Mouse (Mus musculus): ENCODE results near the gene Nptx1.

Gene Nptx1

DNA sequence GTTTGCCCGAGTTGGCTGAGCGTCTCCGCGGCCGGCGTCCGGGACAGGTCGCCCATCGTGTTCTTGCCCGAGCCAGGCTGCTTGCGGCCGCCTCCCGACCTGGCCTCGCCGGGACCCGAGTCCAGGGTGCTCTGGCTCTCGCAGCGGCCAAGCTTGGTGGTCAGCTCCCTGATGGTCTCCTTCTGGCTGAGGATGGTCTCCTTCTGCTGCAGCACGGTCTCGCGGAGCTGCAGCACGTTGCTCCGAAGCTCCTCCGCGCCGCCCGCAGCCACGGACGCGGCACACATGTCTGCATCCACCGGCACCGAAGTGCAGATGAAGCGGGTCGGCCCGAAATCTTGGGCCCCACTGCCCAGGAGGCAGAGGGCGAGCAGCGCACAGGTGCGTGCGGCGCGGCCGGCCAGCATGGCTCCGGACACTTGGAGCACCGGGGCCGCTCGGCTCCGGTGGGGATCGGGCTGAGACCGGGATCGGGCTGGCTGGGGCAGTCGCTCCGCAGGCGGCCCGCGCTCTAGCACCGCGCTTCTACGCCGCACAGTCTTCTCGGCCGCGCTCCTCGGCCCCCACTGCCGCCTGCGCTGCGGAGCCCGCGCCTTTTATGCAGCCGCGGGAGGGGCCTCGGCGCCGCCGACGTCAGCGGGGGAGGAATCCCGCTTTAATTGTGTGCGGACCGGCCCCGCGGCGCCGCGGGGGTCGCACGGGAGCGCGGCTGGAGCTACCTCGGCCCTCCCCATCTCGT, at the start of gene Nptx1:
Nptx1 (minus strand) TSS at position 571 of the 739 bp plus-strand sequence.
- in situ Hi-C loops (cut with MboI, MseI) = no loop called here

DNA sequence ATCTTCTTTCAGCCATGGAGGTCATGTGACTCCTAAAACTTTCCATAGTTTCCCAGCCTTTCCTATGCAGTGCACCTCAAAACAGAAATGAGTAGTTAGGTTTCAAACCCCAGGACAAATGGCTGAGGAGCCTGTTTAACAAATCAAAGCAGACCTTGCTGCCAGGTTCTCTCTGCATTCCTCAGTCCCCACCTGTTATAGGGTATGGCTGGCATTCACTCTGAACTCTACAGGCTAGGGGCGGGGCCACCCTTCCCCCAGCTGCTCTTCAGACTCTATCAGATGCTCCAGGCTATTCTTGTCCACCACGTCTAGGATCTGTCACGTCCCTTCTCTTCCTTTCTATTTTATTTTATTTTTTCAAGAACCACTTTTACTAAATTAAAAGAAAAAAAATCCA, 46.4 kb upstream of the Nptx1 start:
- in situ Hi-C loops (cut with MboI, MseI) = no loop called here

DNA sequence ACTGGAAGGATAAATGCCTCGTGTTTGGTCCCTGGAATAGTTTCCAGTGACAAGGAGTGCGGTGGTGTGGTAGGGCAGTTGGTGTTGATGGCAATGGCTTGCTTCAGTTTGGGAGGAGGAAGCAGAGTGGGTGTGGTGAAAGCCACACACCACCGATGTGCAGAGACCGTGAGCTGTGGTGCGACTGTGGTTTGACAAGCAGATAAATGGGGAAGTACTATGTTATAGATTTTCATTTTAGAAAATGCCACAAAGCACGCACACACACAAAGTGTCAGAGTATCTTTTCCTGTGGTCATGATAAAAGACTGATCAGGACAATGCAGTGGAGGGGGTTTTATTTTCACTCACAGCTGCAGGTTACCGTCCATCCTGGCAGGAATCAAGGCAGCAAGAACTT, 41.7 kb upstream of the Nptx1 start:
- in situ Hi-C loops (cut with MboI, MseI) = no loop called here

DNA sequence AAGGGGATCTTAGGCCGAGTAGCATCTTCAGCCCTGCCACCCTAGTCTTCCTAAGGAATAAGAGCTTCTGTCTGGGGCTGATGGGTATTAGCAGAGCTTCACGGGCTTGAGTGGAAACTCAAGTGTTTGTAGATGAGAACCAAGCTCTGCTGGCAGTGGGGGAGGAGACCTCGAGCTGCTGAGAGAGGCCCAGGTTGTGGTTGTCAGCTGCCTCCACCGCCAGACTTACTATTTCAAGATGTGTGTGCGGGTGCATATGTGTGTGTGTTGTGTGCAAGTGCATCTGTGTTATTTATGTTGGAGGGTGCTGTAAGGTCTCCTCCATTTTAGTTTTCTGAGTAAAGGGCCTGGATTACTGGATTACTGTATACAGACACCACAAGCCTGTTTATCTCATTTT, 39.6 kb upstream of the Nptx1 start:
- in situ Hi-C loops (cut with MboI, MseI) = no loop called here

DNA sequence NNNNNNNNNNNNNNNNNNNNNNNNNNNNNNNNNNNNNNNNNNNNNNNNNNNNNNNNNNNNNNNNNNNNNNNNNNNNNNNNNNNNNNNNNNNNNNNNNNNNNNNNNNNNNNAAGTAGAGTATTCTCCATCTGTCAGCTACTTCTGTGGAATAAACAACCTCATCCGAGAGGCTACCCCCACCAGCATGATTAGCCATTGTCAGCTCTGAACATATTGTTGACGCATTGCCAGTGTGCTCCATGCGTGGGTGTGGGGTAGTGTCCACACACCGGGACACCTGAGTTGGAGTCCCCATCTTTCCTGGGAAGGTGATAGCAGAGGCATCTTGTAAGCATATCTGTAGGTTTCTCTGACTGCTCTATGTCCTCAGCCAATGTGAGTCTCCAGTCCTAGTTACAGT, 39.0 kb upstream of the Nptx1 start:
- in situ Hi-C loops (cut with MboI, MseI) = no loop called here

DNA sequence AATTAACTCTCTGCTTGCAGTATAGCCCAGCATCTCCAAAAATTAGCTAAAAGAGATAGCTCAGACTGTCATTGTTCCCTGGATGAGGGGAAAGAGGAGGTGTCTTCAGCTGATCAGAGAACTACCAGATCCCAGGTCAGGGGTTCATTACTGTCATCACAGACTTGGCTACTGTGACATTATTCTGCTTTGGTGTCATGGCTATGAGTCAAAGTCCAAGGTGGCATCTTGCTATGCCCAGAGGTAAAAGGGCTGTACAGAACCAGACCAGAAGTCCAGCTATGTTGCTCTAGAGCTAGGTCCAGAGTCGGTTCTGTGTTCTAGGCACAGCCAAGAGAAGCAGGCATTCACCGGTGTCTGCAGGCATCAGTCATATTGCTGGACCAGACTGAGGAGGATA, 30.2 kb upstream of the Nptx1 start:
- in situ Hi-C loops (cut with MboI, MseI) = no loop called here

DNA sequence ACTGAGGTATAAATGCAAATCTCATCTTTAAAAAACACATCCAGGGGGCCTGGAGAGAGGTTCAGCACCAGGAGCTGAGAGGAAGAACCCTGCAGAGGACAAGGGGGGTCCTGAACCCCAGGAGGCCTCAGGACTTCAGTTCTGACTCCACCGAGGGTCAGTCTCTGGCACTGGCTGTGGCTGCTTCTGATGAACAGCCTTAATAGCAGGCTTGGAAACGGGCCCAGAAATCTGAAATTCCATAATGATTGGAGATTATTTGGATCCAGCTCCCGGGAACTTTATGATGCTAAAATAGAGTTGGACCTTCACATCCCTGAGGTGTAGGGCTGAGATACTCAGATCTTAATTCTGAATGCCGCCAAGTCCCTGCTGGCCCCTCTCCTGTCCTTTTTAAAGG, 29.3 kb upstream of the Nptx1 start:
- in situ Hi-C loops (cut with MboI, MseI) = no loop called here

DNA sequence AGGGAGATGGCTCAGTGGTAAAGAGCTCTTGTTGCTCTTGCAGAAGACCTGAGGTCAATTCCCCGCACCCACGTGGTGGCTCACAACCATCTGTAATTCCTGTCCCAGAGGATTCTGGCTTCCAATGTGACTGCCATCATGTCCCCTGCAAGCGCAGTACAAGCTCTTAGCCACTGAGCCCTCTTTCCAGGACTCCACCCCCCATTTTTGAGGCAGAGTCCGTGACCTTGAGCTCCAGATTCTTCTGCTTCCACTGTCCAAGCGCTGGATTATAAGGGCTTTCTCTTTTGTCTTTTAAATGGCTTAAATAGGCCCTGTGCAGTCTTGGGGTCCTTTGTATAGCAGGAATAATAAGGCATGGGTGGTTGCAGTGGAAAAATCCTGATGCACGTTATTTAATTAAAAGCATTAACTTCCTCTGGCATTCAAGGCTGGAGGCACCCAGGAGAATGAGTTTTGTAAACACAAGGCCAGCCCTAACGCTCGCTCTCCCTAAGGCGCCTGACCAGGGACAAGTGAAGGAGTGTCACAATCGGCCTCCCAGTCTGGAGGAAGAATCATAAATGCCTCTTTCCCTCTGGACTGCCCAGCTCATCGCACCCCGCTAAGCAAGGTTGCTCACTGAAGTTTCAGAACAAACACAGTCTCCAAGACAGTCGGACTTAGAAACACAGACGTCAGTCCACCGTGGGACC, 24.9 kb upstream of the Nptx1 start:
- in situ Hi-C loops (cut with MboI, MseI) = no loop called here

DNA sequence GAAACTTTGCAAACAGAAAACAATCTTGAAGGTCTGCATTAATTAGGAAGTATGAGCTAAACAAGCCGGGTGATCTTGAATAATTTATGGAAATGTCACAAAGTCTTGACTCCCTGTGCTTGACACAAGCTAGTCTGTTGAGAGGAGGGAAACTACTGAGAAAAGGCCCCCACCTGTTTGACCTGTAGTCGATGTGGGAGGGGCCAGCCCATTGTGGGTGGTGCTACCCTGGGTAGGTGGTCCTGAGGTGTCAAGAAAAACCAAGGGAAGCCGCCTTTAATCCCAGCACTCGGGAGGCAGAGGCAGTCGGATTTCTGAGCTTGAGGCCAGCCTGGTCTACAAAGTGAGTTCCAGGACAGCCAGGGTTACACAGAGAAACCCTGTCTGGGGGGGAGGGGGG, 18.6 kb upstream of the Nptx1 start:
- in situ Hi-C loops (cut with MboI, MseI) = no loop called here

DNA sequence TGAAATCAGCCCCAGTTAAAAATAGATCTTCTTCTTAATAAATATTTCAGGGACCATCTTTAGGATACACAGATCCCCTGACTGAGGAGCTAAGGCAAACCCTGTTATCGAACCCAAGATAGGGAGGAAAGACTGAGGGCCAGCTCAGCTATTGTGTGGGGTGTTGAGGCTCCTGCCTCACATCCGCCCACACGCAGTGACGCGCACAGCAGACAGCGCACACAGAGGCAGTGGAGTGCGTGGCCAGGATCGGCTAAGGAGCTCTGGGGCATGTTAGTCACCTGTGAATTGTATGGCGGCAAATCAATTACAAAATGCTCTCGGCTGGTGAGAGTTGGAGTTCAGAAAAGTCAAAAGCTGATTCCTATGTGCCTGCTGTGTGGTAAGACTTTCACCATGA, 18.1 kb upstream of the Nptx1 start:
- in situ Hi-C loops (cut with MboI, MseI) = no loop called here

DNA sequence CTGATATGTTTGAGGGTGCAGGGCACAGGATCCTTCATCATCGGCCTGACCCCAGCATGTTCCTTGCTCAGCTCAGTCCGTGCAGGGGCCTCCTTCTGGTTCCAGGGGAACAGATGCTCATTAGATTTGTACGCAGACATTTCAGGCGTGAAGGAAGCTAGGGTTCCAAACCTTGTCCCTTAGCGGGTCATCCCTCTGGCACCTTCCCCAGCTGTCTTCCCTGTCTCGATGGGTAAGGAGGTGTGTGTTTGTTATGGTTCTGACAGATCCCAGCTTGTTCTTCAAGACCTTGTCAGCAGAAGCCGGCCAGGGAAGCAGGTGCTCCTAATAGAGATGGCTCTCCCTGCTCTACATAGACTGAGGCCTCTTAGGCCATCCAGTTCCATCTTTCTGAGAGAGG, 17.5 kb upstream of the Nptx1 start:
- in situ Hi-C loops (cut with MboI, MseI) = no loop called here

DNA sequence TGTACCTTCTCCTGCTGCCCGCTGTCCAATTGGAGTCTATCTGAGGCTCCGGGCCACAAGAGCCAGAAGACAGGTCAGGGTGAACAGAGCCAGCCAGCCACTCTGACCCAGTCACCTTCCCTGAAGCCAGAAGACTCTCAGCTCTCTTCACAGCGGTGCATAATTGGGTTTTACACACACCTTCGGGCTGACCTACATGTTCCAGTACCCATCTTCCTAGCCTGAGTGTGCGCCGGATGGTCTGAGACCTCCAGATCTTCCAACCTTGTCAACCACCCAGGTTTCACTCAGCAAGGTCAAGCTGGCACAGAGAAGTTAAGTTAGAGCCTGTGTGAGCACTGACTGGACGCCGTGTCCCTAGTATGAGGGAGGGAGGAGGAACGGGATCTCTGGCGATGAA, 16.8 kb upstream of the Nptx1 start:
- in situ Hi-C loops (cut with MboI, MseI) = no loop called here

DNA sequence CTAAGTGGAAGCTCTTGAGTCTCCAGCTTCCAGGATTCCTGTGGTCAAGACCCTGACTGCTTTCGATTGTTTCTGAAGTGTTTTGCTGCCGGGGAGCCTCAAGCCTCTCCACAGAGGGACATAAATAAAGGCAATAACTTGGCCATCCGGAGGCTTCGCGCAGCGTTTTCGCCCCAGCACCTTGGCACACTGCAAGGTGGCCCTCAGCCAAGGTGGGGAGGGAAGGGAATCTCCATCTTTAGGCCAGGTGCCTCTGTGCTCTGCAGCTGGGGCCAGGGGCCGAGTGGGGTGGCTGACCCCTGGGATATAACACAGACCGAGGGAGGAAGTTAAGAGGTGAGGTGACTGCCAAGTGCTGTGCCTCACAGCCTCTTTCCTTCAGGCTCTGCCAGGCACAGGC, 15.6 kb upstream of the Nptx1 start:
- in situ Hi-C loops (cut with MboI, MseI) = no loop called here

DNA sequence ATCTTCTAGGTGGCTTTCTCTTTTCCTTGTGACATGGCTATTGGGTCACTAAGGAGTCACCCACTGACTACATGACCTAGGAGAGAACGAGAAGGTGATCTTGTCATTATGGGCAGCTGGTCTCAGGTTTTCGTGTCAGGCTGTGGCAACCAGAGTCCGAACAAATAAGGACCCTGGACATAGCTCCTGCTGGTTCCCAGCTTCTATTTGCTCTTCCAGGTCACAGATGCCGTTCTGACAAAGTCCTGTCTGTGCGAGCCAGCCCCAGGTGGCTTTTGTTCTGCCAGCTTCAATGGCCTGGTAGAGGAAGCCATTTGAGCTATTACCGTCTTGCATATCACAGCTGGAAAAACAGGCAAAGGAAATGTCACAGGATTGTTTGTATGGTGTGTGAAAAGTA, 14.7 kb upstream of the Nptx1 start:
- in situ Hi-C loops (cut with MboI, MseI) = no loop called here

DNA sequence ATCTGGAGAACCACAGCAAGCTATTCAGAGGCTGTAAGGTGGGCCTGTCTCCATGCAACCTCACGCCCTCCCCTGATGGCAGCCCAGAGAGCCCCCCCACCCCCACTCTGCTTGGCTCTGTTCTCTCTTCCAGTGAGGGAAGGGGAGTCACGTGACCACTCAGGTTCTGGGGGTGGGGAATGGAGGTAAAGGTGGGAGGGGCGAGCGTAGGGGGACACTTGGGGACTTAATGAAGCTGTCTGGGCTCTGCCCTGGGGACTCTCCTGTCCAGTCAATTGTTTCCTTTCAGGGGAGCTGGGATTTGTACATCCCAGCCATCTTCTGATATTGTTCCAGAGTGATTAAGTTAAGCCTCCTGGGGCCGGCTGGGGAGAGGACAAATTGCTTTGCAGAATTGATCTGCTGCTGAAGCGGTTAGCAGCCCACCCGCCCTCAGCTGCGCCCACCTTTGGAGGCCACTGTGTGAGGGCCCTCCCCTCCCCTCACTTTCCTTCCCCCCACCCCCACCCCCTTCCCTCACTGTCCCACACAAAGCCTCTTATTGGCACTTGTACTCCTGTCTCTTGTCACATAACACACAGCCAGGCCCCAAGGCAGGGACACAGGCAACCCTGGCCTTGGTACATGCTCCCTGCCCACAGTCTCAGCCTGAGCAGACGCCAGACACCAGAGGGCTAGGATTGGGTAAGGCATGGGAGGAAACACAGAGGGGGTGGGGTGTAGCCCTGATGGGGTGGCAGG, 11.5 kb upstream of the Nptx1 start:
- in situ Hi-C loops (cut with MboI, MseI) = no loop called here

DNA sequence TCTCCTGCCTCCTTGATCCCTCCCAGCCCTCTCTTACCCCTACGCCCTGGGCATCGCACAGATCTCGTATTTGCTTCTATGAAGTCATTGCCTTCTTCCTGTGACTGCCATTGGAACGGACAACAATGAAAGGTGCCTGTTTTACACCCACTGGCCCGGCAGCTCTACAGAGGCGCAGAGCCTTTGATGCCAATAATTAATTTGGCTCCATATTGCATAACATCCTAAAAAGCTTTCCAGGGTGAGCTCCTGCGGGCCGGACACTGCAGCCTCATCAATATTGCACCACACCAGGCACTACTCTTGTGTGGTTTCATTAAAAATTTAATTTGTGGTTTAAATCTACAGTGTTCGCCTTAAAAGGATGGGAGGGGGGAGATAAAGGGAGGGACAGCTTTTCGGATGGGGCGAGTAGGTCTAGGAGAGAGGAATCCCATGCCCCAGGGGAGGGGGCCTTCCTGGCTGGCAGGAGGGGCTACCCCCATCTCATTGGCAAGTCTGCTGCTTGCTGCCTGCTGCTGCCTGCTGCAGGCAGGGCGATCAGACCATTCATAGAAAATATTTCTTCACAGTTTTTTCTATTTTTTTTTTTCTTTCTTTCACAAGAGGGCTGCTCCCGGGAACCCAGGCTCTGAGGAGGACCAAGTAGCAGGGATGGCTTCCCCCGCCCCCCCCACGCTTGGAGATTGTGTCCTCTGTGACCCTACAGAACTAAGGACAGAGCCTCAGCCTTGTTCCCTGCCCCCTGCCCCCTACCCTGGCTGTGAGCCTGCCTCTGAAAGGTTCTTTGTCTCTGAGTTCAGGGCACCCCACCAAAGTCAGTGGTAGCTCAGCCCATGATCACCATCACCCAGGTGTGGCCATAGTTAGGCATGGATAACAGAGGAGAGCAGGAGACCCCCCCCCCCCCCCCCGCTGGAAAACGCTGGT, 10.7 kb upstream of the Nptx1 start:
- in situ Hi-C loops (cut with MboI, MseI) = no loop called here

DNA sequence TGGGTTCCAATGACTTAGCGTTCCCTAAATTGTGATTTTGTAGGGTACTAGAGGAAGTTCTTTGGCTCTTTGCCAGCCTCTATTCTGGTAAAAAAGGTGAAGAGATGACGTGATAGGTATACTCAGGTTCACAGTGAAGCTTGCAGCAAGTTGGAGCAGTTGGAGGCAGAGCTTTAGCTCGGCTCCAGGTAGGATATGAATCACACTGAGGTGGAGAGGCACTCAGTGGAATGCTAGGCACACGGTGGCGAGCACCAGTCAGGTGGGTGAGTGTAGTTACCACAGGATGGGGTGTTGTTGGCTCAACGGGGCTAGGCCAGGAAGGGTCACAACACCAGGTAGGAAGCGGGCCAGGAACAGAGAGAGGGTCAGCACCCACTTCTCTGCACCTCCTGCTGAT, 7.6 kb upstream of the Nptx1 start:
- in situ Hi-C loops (cut with MboI, MseI) = no loop called here

DNA sequence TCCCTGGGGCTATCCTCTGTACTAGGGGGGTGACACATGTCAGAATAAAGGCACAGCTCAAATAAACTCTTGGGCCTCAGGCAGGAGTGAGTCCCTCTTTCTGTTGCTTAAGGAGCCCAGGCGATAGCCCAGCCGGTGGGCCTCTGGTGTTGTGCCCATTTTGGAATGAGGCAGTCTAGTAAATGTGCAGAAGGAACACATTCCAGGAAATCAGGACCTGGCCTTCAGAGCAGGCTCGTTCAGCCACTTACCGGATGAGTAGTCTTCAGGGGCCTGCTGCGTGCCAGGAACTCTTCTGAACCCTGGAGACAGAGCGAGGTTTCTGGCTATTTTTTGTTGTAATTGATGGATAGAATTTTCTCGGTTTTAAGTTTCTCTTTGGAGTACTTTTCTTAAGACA, 7.2 kb upstream of the Nptx1 start:
- in situ Hi-C loops (cut with MboI, MseI) = no loop called here

DNA sequence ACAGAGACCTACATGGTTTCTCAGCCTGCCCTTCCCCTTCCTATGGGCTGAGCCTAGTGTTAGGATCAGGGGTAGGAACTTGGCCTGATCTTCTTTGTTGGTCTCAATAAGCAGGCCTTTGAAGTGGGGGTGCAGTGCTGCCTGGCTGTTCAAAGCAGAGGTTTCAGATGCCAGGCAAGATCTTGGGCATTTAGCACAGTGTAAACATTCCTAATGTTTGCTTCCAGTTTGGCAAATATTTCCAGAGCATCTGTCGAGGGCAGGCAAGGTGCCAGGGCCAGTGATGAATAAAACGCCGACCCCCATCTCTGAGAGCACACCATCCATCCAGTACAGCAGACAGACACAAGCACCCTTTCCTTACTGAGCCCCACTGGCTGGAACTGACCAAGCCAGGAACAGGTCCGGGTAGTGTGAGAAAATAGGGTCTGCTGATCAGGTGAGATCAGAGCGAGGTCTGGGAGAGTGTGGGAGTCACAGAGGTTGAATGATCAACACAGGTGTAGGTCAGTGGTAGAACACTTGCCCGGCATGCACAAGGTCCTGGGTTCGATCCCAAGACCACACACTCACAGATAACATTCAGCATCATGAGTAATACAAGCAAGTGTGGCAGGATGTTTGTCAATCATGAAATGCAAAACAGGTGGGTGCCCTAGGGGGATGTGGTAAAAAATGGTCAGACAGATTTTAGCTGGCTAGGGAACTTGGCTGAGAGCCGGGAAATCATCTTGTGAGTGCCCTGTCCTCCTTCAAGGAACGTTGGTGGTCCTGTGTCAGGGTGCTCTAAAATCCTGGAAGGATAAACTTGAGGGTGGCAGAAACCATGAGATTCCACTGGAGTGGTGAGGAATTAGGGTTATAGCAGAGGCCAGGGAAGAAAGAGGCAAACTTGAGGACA, 5.6 kb upstream of the Nptx1 start:
- in situ Hi-C loops (cut with MboI, MseI) = no loop called here

DNA sequence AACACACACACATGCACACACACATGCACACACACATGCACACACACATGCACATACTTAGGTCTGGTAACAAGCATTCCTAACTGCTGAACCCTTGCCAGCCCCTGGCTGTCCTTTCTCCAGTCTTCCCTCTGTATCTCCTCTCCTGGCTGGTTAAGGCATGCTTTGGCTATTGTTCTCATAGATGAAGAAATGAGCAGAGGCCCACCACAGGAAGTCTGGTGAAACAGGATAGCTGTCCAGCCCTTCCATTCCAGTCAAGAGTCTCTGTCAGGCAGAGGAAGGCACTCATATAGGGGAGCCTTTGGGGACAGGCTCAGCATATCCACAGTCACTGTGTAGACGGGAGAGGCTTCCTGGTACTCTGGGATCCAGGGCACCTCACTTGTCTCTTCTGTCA, 4.7 kb upstream of the Nptx1 start:
- in situ Hi-C loops (cut with MboI, MseI) = no loop called here

DNA sequence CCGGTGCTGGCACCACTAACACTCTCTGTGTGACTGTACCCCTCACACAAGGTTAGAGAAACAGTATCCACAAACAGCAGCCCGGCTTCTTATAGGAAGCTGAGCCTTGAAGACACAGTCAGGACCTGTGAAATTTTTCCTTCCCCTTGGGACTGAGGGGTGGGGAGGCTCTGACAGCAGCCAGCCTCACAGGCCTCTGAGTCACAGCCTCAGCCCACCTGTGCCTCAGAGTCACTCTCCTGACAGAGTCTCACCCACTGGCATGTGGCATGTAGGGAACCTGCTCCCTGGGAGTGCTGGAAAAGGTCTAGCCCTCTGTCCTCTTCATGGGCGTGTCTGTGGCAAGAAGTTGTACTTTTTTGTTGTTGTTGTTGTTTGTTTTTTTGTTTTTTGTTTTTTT, 3.9 kb upstream of the Nptx1 start:
- in situ Hi-C loops (cut with MboI, MseI) = no loop called here
